Mouse (Mus musculus) CD4-positive, CD25-positive, alpha-beta regulatory T cell (primary cell): ENCODE data around the gene Pirb. TPM values are rescaled to one million over a fixed set of nuclear protein-coding genes. Genes with fewer than 3 reads are reported as not detected.

Experiments
- polyA plus RNA-seq: library from polyadenylated mRNA; unstranded; fragments of 100-300 nt; shearing (Covaris generic); gene quantifications from one replicate; pipeline ENCODE4 v1.2.1, GENCODE M21; 2017

Gene Pirb
- polyA plus RNA-seq: 0.75 TPM

GRCm38 (mm10) chr7:3720268-3720667, at the start of gene Pirb:
Pirb (minus strand) TSS chr7:3720391.

GRCm38 (mm10) chr7:3703879-3704441, 16.2 kb downstream of the Pirb start, which contains the start of gene Rps9:
Rps9 (plus strand) TSS chr7:3703993.

GRCm38 (mm10) chr7:3692987-3693808, 27.0 kb downstream of the Pirb start, which contains the start of gene Mboat7:
Mboat7 (minus strand) TSS chr7:3693523.

GRCm38 (mm10) chr7:3692382-3692986, 27.7 kb downstream of the Pirb start, which contains the start of gene Tsen34:
Tsen34 (plus strand) TSS chr7:3692863.

GRCm38 (mm10) chr7:3677342-3677741, 42.8 kb downstream of the Pirb start, which contains the start of gene Tmc4:
Tmc4 (minus strand) TSS chr7:3677553.

GRCm38 (mm10) chr7:3665215-3666114, 54.7 kb downstream of the Pirb start, which contains the start of gene Leng1:
Leng1 (minus strand) TSS chr7:3665840.

Other genes with a start within 250 kb of the Pirb start
- not detected for gene Tarm1, start 217.8 kb downstream of the Pirb start, polyA plus RNA-seq
- gene Oscar, start 104.2 kb downstream of the Pirb start, polyA plus RNA-seq: not detected
- gene Ndufa3, start 103.0 kb downstream of the Pirb start, polyA plus RNA-seq: 479 TPM
- 40.4 TPM for gene Tfpt, start 90.5 kb downstream of the Pirb start, polyA plus RNA-seq
- 100 TPM for gene Prpf31, start 90.4 kb downstream of the Pirb start, polyA plus RNA-seq
- 116 TPM for gene Cnot3, start 75.1 kb downstream of the Pirb start, polyA plus RNA-seq
- 25.7 TPM for gene Leng1, start 54.6 kb downstream of the Pirb start, polyA plus RNA-seq
- 5.7 TPM for gene Tmc4, start 42.8 kb downstream of the Pirb start, polyA plus RNA-seq
- gene Tsen34, start 27.5 kb downstream of the Pirb start, polyA plus RNA-seq: 32.7 TPM
- gene Mboat7, start 26.9 kb downstream of the Pirb start, polyA plus RNA-seq: 82.8 TPM
- 1,743 TPM for gene Rps9, start 16.4 kb downstream of the Pirb start, polyA plus RNA-seq
- not detected for gene Gm15448, start 105.3 kb upstream of the Pirb start, polyA plus RNA-seq
- 0.24 TPM for gene Pira2, start 124.7 kb upstream of the Pirb start, polyA plus RNA-seq
- gene Gm14548, start 177.7 kb upstream of the Pirb start, polyA plus RNA-seq: 0.13 TPM
- gene Lilra6, start 195.1 kb upstream of the Pirb start, polyA plus RNA-seq: 0.18 TPM